Mouse (Mus musculus) thymus, postnatal 0 days (tissue): ENCODE measurements around the gene Krt5. TPM values are rescaled to one million over a fixed set of nuclear protein-coding genes. Genes with fewer than 3 reads are reported as not detected.

Experiments
- microRNA-seq: library from miRNA; unstranded; fragments of <30 nt; microRNA quantifications from one replicate; pipeline ENCODE4, GENCODE M21; 2016; ENCODE audit warnings: borderline number of aligned reads
- polyA plus RNA-seq: library from polyadenylated mRNA; unstranded; fragments of >200 nt; fragmentation: Nextera tagmentation; extraction: Ambion mirVana; gene quantifications from 2 replicates; pipeline ENCODE4 v1.2.1, GENCODE M21; 2015

Gene Krt5
- polyA plus RNA-seq, 1 experiment from 2014 or later, result 117 TPM

Small RNAs within 50 kb of the gene (microRNA-seq; reads per million reads assigned to microRNA genes)
- gene Gm44323 (not detected), gene Gm44342 (not detected), gene Gm44383 (not detected)

Other genes starting within 250 kb of the Krt5 start
- 0.47 and 0.48 TPM in 2 replicates for gene Krt81, start 249.1 kb downstream of the Krt5 start, polyA plus RNA-seq
- 0.28 and 0.46 TPM in 2 replicates for gene Krt86, start 239.4 kb downstream of the Krt5 start, polyA plus RNA-seq
- gene Krt83, start 221.4 kb downstream of the Krt5 start, polyA plus RNA-seq, result 1.0 and 1.7 TPM in 2 replicates
- gene Gm49425, start 195.6 kb downstream of the Krt5 start, polyA plus RNA-seq, result 0.13 and 0.39 TPM in 2 replicates
- 0.29 and 0.31 TPM in 2 replicates for gene Krt84, start 180.1 kb downstream of the Krt5 start, polyA plus RNA-seq
- 0.05 and 0.08 TPM in 2 replicates for gene Krt82, start 162.2 kb downstream of the Krt5 start, polyA plus RNA-seq
- gene Krt90, start 149.9 kb downstream of the Krt5 start, polyA plus RNA-seq, result 0.06 and 0.18 TPM in 2 replicates
- gene Krt75, start 139.0 kb downstream of the Krt5 start, polyA plus RNA-seq, result 0.21 and 0.27 TPM in 2 replicates
- gene Gm5414, start 84.7 kb downstream of the Krt5 start, polyA plus RNA-seq, result not detected in 2 replicates
- not detected in 2 replicates for gene Gm5478, start 65.5 kb downstream of the Krt5 start, polyA plus RNA-seq
- gene Krt6b, start 32.6 kb downstream of the Krt5 start, polyA plus RNA-seq, result 0.80 and 0.94 TPM in 2 replicates
- gene Krt6a, start 18.6 kb downstream of the Krt5 start, polyA plus RNA-seq, result 3.4 and 7.7 TPM in 2 replicates
- 1.5 and 1.7 TPM in 2 replicates for gene Krt71, start 30.2 kb upstream of the Krt5 start, polyA plus RNA-seq
- gene Krt72, start 73.6 kb upstream of the Krt5 start, polyA plus RNA-seq, result 0.50 and 0.61 TPM in 2 replicates
- gene Krt73, start 89.4 kb upstream of the Krt5 start, polyA plus RNA-seq, result 0.42 and 0.60 TPM in 2 replicates
- gene Krt2, start 105.3 kb upstream of the Krt5 start, polyA plus RNA-seq, result 0.12 and 0.21 TPM in 2 replicates
- 0.45 and 0.65 TPM in 2 replicates for gene Krt1, start 137.9 kb upstream of the Krt5 start, polyA plus RNA-seq
- 0.63 and 0.78 TPM in 2 replicates for gene Krt77, start 156.8 kb upstream of the Krt5 start, polyA plus RNA-seq
- 0.51 and 0.74 TPM in 2 replicates for gene Krt76, start 180.0 kb upstream of the Krt5 start, polyA plus RNA-seq
- 1.2 and 43.4 TPM in 2 replicates for gene Krt4, start 211.8 kb upstream of the Krt5 start, polyA plus RNA-seq
- 0.71 and 0.74 TPM in 2 replicates for gene Krt79, start 227.4 kb upstream of the Krt5 start, polyA plus RNA-seq
- 0.43 and 0.50 TPM in 2 replicates for gene Krt78, start 241.4 kb upstream of the Krt5 start, polyA plus RNA-seq